Mouse (Mus musculus) heart, embryonic 15.5 days (tissue): ENCODE data around the gene Smad5. TPM values are rescaled to one million over a fixed set of nuclear protein-coding genes. Genes with fewer than 3 reads are reported as not detected.

Source experiments
- ATAC-seq: fragments of 200-750 bp; cut with Nextera tagmentation; replicated peaks from 2 replicates; pipeline ENCODE4 v1.8.0; 2017; ENCODE audit warnings: low read depth, moderate TSS enrichment; ENCODE audit not compliant: insufficient number of reproducible peaks, insufficient read depth, low FRiP score
- H3K27ac ChIP-seq: fragments of 300-500 bp; sonication (generic); 2 replicates; pipeline ENCODE4 v1.5.1; 2015; ENCODE audit warnings: mild to moderate bottlenecking, inconsistent platforms
- H3K27me3 ChIP-seq: fragments of 300-500 bp; sonication (generic); 2 replicates; pipeline ENCODE4 v1.6.1; 2015; ENCODE audit warnings: inconsistent platforms
- H3K36me3 ChIP-seq: fragments of 300-500 bp; sonication (generic); 2 replicates; pipeline ENCODE4 v1.6.1; 2015; ENCODE audit warnings: mild to moderate bottlenecking, inconsistent platforms
- H3K4me1 ChIP-seq: fragments of 300-500 bp; sonication (generic); replicated peaks from 2 replicates; pipeline ENCODE4 v1.6.1; 2015; ENCODE audit warnings: inconsistent platforms
- H3K4me2 ChIP-seq: fragments of 300-500 bp; sonication (generic); 2 replicates; pipeline ENCODE4 v1.6.1; 2015; ENCODE audit warnings: inconsistent platforms, mild to moderate bottlenecking, moderate library complexity
- H3K4me3 ChIP-seq: fragments of 300-500 bp; sonication (generic); 2 replicates; pipeline ENCODE4 v1.5.1; 2015; ENCODE audit warnings: mild to moderate bottlenecking, inconsistent platforms
- H3K9ac ChIP-seq: fragments of 300-500 bp; sonication (generic); 2 replicates; pipeline ENCODE4 v1.6.1; 2015; ENCODE audit warnings: mild to moderate bottlenecking, inconsistent platforms
- H3K9me3 ChIP-seq: fragments of 300-500 bp; sonication (generic); replicated peaks from 2 replicates; pipeline ENCODE4 v1.6.1; 2016; ENCODE audit warnings: inconsistent platforms
- WGBS: fragments of 180-500 bp; shearing (Covaris S2); methylation state at CpG from one replicate; pipeline ENCODE4 v1.1.7; 2015; ENCODE audit warnings: mixed read lengths; 5-methylcytosine and 5-hydroxymethylcytosine counted together
- polyA plus RNA-seq: library from polyadenylated mRNA; unstranded; fragments of >200 nt; fragmentation: Nextera tagmentation; extraction: Ambion mirVana; gene quantifications from 2 replicates; pipeline ENCODE4 v1.2.1, GENCODE M21; 2015

Gene Smad5
- polyA plus RNA-seq, 1 experiment from 2014 or later: 14.7 TPM

DNA sequence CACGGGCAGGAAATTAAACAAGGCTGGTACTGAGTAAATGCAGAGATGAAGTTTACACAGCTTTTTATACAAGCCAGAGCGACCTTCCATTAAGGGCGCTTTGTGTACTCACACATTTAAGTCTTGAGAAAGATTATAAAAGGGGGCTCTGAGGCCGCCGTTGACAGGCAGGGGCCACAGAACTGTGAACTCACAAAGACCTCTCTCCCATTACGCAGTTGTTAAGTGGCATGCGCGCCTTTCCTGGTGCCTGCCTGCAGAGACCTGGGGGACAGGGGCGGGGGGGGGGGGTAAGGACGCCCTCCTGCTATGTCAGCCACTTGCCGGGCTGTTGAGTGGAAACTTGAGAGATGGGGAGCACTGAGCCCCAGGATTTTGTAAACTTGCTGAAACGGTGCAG lies 54.4 kb downstream of the Smad5 start:
- Histone ChIP-seq H3K9ac (no peak overlapping the region), H3K9me3 (no peaks in the 10 kb centered on the region), H3K4me1 (peaks cover 15% of the 10 kb centered on the region), H3K36me3 (no peaks in the 10 kb centered on the region), H3K27ac (no peak overlapping the region), H3K27me3 (peaks cover 52% of the 10 kb centered on the region), H3K4me3 (no peak overlapping the region), H3K4me2 (no peak overlapping the region)
- WGBS: 50% methylated on average over 12 of the region's 12 CpGs
- no peak for ATAC-seq

DNA sequence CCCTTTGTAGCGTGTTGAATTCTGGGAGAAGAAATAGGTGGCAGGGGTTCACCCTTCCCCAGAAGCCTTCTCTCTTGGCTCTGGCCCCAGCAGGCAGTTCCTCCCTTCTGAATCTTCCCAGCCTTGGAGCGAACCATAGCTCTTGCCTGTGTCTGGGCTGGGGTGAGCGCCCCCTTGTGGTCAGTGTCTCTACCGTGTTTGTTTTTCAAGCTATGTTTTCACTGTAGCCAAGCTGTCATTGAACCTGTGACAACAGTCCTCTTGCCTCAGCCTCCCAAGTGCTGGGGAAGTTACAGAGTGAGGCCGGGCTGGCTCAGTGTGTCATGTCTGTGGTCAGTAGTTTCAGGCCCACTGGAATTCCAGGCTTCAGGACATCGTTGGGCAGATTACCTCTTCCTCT lies 55.7 kb downstream of the Smad5 start:
- Histone ChIP-seq H3K27ac (no peak overlapping the region), H3K4me1 (peaks cover 6% of the 10 kb centered on the region), H3K27me3 (peaks cover 52% of the 10 kb centered on the region), H3K9ac (no peak overlapping the region), H3K4me2 (no peak overlapping the region), H3K4me3 (no peak overlapping the region), H3K9me3 (no peaks in the 10 kb centered on the region), H3K36me3 (no peaks in the 10 kb centered on the region)
- 29% methylated on average over 6 of the region's 6 CpGs for WGBS
- no peak; the same call in 1 of the 2 replicates for ATAC-seq

DNA sequence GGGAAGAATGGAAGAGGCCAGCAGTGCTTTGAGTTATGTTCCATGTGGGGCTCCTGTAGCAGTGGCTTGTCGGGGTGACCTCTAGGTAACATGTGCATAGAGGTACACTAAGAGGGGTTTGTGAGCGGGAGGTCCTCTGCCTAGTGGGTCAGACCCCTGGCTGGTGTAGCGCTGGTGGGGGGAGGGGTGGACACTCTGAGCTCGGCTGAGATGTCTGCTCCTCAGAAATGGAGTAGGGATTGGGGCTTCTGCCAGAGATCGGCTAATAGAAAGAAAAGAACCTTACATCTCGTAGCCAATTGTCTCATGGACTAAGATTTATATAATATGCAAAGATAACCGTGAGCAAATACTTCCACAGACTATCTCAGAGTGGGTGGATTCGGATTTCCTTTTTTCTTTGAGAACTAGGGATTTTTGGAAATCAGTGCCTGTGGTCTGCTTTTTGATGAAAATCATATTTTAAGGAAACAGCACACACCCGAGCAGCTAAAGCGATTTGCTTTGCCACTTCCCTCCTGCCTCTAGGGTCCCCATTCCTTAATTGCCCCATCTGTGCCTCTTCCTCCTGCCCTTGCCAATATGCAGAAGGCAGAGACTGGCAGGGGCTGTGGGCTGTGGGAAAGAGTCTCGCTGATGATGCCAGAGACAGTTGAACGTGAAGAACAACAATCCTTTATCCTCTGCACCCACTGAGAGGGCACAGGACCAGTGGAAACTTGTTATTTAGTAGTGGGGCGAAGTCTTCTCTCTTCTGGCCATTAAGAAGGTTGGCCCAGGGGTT lies 59.8 kb downstream of the Smad5 start:
- Histone ChIP-seq H3K4me1 (peaks cover 21% of the 10 kb centered on the region), H3K27ac (no peak overlapping the region), H3K4me3 (no peak overlapping the region), H3K36me3 (no peaks in the 10 kb centered on the region), H3K4me2 (no peak overlapping the region), H3K27me3 (peaks cover 21% of the 10 kb centered on the region; the same call in 1 of the 2 replicates), H3K9me3 (no peaks in the 10 kb centered on the region), H3K9ac (no peak overlapping the region)
- 35% methylated on average over 13 of the region's 13 CpGs for WGBS
- ATAC-seq: no peak

DNA sequence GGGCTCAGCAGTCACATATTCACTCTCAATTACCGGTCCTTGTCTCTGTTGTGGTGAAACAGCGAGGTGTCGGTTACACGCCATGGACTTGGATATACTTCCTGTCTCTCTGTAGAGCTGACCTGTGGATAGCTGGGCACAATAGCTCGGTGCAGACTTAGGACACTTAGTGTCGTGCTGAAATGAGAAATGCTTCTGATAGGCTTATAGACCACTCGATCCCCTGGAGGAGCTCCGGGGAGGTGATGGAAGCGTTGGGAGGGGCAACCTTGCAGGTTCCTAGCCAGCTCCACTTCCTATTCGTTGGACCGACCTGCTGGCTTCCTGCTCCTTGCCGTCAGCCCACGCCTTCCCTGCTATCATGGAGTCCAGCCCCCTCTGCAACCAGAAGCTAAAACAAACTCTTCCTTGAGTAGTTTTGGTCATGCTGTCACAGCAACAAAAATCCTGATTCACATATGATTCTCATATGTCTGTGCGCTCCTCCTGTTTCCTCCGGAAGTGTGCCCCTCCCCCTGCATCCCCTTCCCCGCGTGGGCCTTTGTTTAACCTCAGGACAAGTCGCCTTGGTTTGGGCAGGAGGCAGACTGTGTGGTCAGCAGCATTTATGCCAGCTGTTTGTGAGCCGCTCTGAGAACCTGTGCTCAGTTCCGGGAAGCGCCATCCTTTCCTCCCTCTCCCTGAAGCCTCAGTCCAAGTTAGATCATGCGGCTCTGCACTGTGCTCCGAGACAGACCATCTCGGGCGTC lies 62.6 kb downstream of the Smad5 start:
- peak overlapping the region; percentile 58 for H3K4me2 ChIP-seq
- peaks cover 23% of the 10 kb centered on the region; the same call in 1 of the 2 replicates for H3K27me3 ChIP-seq
- H3K36me3 ChIP-seq: no peaks in the 10 kb centered on the region
- no peak overlapping the region for H3K27ac ChIP-seq
- no peaks in the 10 kb centered on the region for H3K9me3 ChIP-seq
- 24% methylated on average over 25 of the region's 25 CpGs for WGBS
- no peak overlapping the region for H3K9ac ChIP-seq
- no peak for ATAC-seq
- H3K4me1 ChIP-seq: peaks cover 21% of the 10 kb centered on the region
- H3K4me3 ChIP-seq: peak overlapping the region; percentile 31

DNA sequence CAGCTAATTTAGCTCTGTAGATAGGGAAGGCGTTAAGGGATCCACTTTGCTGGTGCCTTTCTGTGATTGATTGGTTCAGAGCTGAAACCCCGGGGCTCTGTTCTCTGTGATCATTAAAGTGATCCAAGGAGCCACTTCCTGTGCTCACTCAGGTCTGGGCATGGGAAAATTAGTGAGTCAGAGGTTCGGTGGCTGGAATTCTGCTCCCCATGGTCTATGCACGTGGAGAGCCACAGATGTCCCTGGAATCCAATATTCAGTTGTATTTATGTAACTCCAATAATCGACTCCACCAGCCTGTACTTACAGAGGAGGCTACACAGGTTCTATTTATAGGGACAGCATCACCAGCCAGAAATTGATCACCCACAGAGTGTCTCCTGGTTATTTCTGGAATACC lies 63.4 kb downstream of the Smad5 start:
- Histone ChIP-seq H3K27me3 (peaks cover 18% of the 10 kb centered on the region; the same call in 1 of the 2 replicates), H3K4me2 (no peak overlapping the region), H3K27ac (no peak overlapping the region), H3K4me3 (no peak overlapping the region), H3K4me1 (peaks cover 21% of the 10 kb centered on the region), H3K9ac (no peak overlapping the region), H3K36me3 (no peaks in the 10 kb centered on the region), H3K9me3 (no peaks in the 10 kb centered on the region)
- ATAC-seq: no peak
- WGBS: 25% methylated on average over 5 of the region's 5 CpGs

DNA sequence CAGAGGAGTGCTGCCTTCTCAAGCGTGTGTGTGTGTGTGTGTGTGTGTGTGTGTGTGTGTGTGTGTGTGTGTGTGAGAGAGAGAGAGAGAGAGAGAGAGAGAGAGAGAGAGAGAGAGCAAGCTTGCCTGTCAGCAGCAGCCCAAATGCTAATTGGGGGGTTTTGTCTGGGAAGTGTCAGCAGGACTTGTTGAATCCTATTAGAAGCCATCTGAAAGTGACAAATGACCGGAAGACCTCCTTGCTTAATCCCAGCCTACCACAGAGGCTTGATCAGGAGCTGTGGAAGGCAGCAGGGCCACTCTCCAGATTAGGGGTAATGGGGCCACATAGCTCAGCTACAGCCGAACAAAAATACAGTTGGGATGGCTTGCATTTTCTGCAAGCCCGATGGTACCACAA lies 66.6 kb downstream of the Smad5 start:
- no peak overlapping the region for H3K4me3 ChIP-seq
- no peak overlapping the region for H3K4me2 ChIP-seq
- no peaks in the 10 kb centered on the region for H3K9me3 ChIP-seq
- H3K27me3 ChIP-seq: 0 out of 2 replicates have a peak, but pooled peaks cover 3% of the 10 kb centered on the region
- H3K36me3 ChIP-seq: no peaks in the 10 kb centered on the region
- no peak overlapping the region for H3K9ac ChIP-seq
- WGBS: 44% methylated on average over 4 of the region's 4 CpGs
- no peak overlapping the region for H3K27ac ChIP-seq
- ATAC-seq: no peak
- H3K4me1 ChIP-seq: peaks cover 23% of the 10 kb centered on the region

DNA sequence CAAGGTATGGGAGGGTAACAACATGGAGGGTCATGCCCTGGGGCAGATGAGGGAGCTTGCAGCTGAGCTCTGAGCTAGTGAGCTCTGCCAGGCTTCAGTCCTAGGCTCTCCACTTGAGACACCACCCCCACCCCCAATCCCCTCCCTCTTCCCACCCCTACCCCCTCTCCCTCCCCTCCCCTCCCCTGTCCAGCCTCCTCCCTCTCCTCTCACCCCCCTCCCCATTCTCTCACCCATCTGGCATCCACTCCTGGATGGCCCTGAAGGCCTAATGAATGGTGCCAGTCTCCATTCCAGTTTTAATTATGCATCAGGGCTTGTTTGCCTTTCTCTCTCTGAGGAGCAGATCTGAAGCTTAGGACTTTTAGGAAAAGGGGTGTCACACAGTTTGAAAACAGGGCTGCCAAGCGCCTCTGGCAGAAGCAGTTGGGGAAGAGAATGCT lies 67.3 kb downstream of the Smad5 start:
- no peaks in the 10 kb centered on the region for H3K36me3 ChIP-seq
- H3K27me3 ChIP-seq: 0 out of 2 replicates have a peak, but pooled peaks cover 3% of the 10 kb centered on the region
- 78% methylated on average over 1 of the region's 1 CpGs for WGBS
- H3K9ac ChIP-seq: no peak overlapping the region
- no peak for ATAC-seq
- H3K9me3 ChIP-seq: no peaks in the 10 kb centered on the region
- no peak overlapping the region for H3K27ac ChIP-seq
- H3K4me2 ChIP-seq: no peak overlapping the region
- H3K4me1 ChIP-seq: peaks cover 20% of the 10 kb centered on the region
- no peak overlapping the region for H3K4me3 ChIP-seq

DNA sequence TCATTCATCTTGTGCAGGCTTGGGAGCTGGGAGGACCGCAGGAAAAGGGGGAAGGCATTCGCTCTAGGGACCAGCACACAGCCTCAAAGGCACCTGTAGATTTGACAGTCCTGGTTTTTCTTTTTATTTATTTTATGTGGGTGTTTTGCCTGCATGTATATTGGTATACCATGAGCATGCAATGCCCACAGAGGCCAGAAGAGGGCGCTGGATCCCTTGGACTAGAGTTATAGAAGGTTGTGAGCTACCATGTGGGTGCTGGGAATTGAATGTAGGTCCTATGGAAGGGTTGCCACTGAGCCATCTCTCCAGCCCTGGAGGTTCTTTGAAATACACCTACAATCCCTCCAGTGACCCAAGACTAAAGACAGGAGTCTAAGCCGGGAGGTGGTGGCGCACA lies 68.0 kb downstream of the Smad5 start:
- Histone ChIP-seq H3K9me3 (no peaks in the 10 kb centered on the region), H3K27ac (no peak overlapping the region), H3K4me3 (no peak overlapping the region), H3K36me3 (no peaks in the 10 kb centered on the region), H3K27me3 (0 out of 2 replicates have a peak, but pooled peaks cover 3% of the 10 kb centered on the region), H3K9ac (no peak overlapping the region), H3K4me2 (no peak overlapping the region), H3K4me1 (peaks cover 13% of the 10 kb centered on the region)
- WGBS: 72% methylated on average over 5 of the region's 5 CpGs
- ATAC-seq: no peak

DNA sequence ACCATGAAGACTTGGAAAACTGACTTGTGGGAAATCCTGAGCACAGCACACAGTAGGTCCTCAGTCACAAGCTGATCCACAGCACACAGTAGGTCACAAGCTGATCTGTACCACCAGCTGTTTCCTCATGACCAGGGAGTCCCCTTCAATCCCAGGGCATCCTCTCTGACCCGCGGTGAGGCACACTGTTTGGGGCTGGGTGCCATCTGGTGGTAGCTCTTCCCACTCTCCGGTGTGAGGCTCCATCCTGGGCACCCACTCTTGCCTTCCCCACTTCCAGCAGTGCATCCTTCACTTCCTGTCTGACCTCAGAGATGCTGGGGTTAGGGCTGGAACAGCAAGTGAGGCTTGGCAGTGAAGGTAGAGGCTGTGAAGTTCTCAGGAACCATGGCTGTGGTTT lies 69.8 kb downstream of the Smad5 start:
- H3K36me3 ChIP-seq: no peaks in the 10 kb centered on the region
- no peak overlapping the region for H3K4me2 ChIP-seq
- whole genome bisulfite sequencing: 31% methylated on average over 3 of the region's 3 CpGs
- peaks cover 19% of the 10 kb centered on the region for H3K4me1 ChIP-seq
- H3K9me3 ChIP-seq: no peaks in the 10 kb centered on the region
- H3K9ac ChIP-seq: no peak overlapping the region
- no peak for ATAC-seq
- H3K4me3 ChIP-seq: no peak overlapping the region
- H3K27me3 ChIP-seq: 0 out of 2 replicates have a peak, but pooled peaks cover 3% of the 10 kb centered on the region
- no peak overlapping the region for H3K27ac ChIP-seq

DNA sequence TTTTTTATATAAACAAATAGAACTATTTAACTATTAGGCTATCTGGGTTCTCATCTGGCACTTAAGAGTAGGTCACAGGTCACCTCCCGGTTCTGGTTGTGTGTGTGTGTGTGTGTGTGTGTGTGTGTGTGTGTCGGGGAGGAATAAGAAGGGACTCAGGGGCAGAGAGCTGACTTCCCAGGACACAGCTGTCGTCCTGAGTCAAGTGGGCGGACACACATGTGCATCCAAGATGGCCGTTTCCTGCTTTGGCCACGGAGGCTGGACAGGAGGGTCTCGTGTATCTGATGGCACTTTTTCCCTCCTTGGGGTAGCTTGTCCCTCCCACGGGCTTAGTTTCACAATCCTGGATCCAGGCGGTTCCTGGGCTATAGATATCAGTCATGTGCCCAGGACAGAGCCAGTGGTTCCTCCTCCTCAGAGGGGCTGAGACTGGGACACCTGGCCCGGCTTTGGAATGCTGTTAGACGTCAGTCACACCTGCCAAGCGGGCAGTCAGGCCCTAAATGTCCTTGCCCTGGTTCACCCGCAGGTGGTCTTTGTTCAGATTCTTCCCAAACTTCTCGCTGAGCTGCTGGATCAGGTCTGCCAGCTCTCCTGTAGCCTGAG lies 70.6 kb downstream of the Smad5 start:
- no peak for ATAC-seq
- H3K4me2 ChIP-seq: no peak overlapping the region
- H3K4me3 ChIP-seq: no peak overlapping the region
- 51% methylated on average over 14 of the region's 14 CpGs for WGBS
- H3K27ac ChIP-seq: no peak overlapping the region
- no peaks in the 10 kb centered on the region for H3K36me3 ChIP-seq
- no peak overlapping the region for H3K9ac ChIP-seq
- H3K9me3 ChIP-seq: no peaks in the 10 kb centered on the region
- 0 out of 2 replicates have a peak, but pooled peaks cover 2% of the 10 kb centered on the region for H3K27me3 ChIP-seq
- peaks cover 19% of the 10 kb centered on the region for H3K4me1 ChIP-seq

DNA sequence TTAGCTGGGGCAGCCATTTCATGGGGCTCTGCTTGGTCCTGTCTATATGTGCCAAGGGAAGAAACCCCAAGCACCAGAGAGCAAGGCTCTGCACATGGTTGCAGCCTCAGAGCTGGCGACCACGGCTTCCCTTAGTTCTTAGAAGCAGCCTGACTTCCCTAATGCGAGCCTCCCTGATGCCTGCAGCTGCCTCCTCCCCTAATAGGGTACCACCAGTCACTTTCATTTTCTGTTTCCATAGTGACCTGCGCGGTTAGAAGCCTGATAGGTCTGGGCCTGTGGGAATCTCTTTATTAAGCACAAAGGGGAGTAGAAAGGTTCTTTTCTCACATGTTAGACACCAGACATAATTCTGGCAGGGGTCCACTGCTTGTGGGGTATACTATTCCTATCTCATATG lies 71.5 kb downstream of the Smad5 start:
- no peak for ATAC-seq
- Histone ChIP-seq H3K4me2 (no peak overlapping the region), H3K4me1 (peaks cover 24% of the 10 kb centered on the region), H3K27me3 (no peaks in the 10 kb centered on the region), H3K9me3 (no peaks in the 10 kb centered on the region), H3K4me3 (no peak overlapping the region), H3K36me3 (no peaks in the 10 kb centered on the region), H3K9ac (no peak overlapping the region), H3K27ac (no peak overlapping the region)
- 52% methylated on average over 5 of the region's 5 CpGs for WGBS
